Mouse (Mus musculus) hindbrain, postnatal 0 days (tissue): ENCODE measurements around the gene A730015C16Rik. TPM values are rescaled to one million over a fixed set of nuclear protein-coding genes. Genes with fewer than 3 reads are reported as not detected.
A peak's percentile ranks its signal among the peaks of the same experiment; 100 is the strongest.

Source experiments
- ATAC-seq: fragments of 200-750 bp; cut with Nextera tagmentation; 2 replicates; pipeline ENCODE4 v1.8.0; 2017; ENCODE audit warnings: mild to moderate bottlenecking, moderate TSS enrichment, moderate library complexity
- DNase-seq: peaks from one replicate; pipeline ENCODE4 v3.0.0-alpha.2; 2015; ENCODE audit warnings: low spot score
- H3K27ac ChIP-seq: fragments of 300-500 bp; sonication (generic); 2 replicates; pipeline ENCODE4 v1.5.1; 2014; ENCODE audit warnings: mild to moderate bottlenecking
- H3K27me3 ChIP-seq: fragments of 300-500 bp; sonication (generic); 2 replicates; pipeline ENCODE4 v1.6.1; 2014; ENCODE audit warnings: low read length, mixed read lengths; ENCODE audit not compliant: insufficient read depth
- H3K36me3 ChIP-seq: fragments of 300-500 bp; sonication (generic); 2 replicates; pipeline ENCODE4 v1.6.1; 2014; ENCODE audit warnings: low read length, mixed read lengths; ENCODE audit not compliant: insufficient read depth
- H3K4me1 ChIP-seq: fragments of 300-500 bp; sonication (generic); 2 replicates; pipeline ENCODE4 v1.6.1; 2014; ENCODE audit warnings: antibody characterized with exemption, low read length, mixed read lengths; ENCODE audit not compliant: insufficient read depth
- H3K4me2 ChIP-seq: fragments of 300-500 bp; sonication (generic); 2 replicates; pipeline ENCODE4 v1.6.1; 2014; ENCODE audit warnings: low read depth, mild to moderate bottlenecking, low read length, moderate library complexity, mixed read lengths
- H3K4me3 ChIP-seq: fragments of 300-500 bp; sonication (generic); 2 replicates; pipeline ENCODE4 v1.5.1; 2014; ENCODE audit warnings: low read length
- H3K9ac ChIP-seq: fragments of 300-500 bp; sonication (generic); replicated peaks from 2 replicates; pipeline ENCODE4 v1.6.1; 2014; ENCODE audit warnings: mild to moderate bottlenecking, low read length, moderate library complexity, mixed read lengths
- H3K9me3 ChIP-seq: fragments of 300-500 bp; sonication (generic); 2 replicates; pipeline ENCODE4 v1.6.1; 2016; ENCODE audit warnings: low read length, mixed read lengths
- CTCF ChIP-seq: IDR thresholded peaks from 2 replicates; pipeline ENCODE4 v1.5.1; 2016; ENCODE audit warnings: antibody characterized with exemption, control low read depth, low read depth
- WGBS: fragments of 180-500 bp; shearing (Covaris S2); extraction: QIAGEN DNeasy Blood & Tissue Kit; methylation state at CpG from one replicate; pipeline ENCODE4 v1.1.7; 2014; 5-methylcytosine and 5-hydroxymethylcytosine counted together
- polyA plus RNA-seq: library from polyadenylated mRNA; unstranded; fragments of >200 nt; fragmentation: Nextera tagmentation; extraction: Ambion mirVana; gene quantifications from 2 replicates; pipeline ENCODE4 v1.2.1, GENCODE M21; 2015
- total RNA-seq: library from RNA; depleted of rRNA; stranded (reverse); fragments of >200 nt; gene quantifications from 2 replicates; pipeline ENCODE4 v1.2.3, GENCODE M21; 2014; rRNA removed

The A730015C16Rik gene
- total and polyA plus RNA-seq, 2 experiments from 2014 or later: 1.4 to 1.6 TPM

- DNase-seq (no peak), ATAC-seq (no peak)
- no peaks in the 10 kb centered on the region for H3K36me3 ChIP-seq
- H3K9ac ChIP-seq: no peak overlapping the region
- H3K27me3 ChIP-seq: no peaks in the 10 kb centered on the region
- TF ChIP-seq CTCF: no peak
- no peaks in the 10 kb centered on the region for H3K9me3 ChIP-seq
- H3K4me3 ChIP-seq: no peak overlapping the region
- H3K4me2 ChIP-seq: no peak overlapping the region
- H3K27ac ChIP-seq: no peak overlapping the region
- H3K4me1 ChIP-seq: no peaks in the 10 kb centered on the region
- 82% methylated on average over 2 of the region's 2 CpGs for WGBS
Measured at GRCm38 (mm10) chr4:108803535-108803934, 44.9 kb downstream of the A730015C16Rik start.

GRCm38 (mm10) chr4:108798083-108798830, 50.2 kb downstream of the A730015C16Rik start:
- H3K4me2 ChIP-seq: no peak overlapping the region
- H3K27me3 ChIP-seq: no peaks in the 10 kb centered on the region
- no peaks in the 10 kb centered on the region for H3K4me1 ChIP-seq
- no peak overlapping the region for H3K4me3 ChIP-seq
- TF ChIP-seq CTCF: peak; percentile 71
- 56% methylated on average over 2 of the region's 2 CpGs for WGBS
- H3K36me3 ChIP-seq: no peaks in the 10 kb centered on the region
- ATAC-seq (no peak; the same call in 1 of the 2 replicates), DNase-seq (peak; percentile 78)
- H3K27ac ChIP-seq: no peak overlapping the region
- H3K9me3 ChIP-seq: no peaks in the 10 kb centered on the region
- no peak overlapping the region for H3K9ac ChIP-seq

Other genes starting within 250 kb of the A730015C16Rik start
- 39.4 and 40.8 TPM in 2 replicates for gene Cc2d1b, start 228.7 kb downstream of the A730015C16Rik start, total RNA-seq
- 18.7 and 19.9 TPM in 2 replicates for gene Cc2d1b, start 228.7 kb downstream of the A730015C16Rik start, polyA plus RNA-seq
- 0.47 TPM in 1 of 2 replicates, not detected in the other for gene 3110021N24Rik, start 129.0 kb downstream of the A730015C16Rik start, total RNA-seq
- gene 3110021N24Rik, start 129.0 kb downstream of the A730015C16Rik start, polyA plus RNA-seq: 2.4 and 2.7 TPM in 2 replicates
- gene Zfyve9, start 67.8 kb downstream of the A730015C16Rik start, total RNA-seq: 25.9 and 28.5 TPM in 2 replicates
- 9.2 and 10.0 TPM in 2 replicates for gene Zfyve9, start 67.8 kb downstream of the A730015C16Rik start, polyA plus RNA-seq
- gene Btf3l4, start 15.0 kb downstream of the A730015C16Rik start, total RNA-seq: 80.6 and 89.6 TPM in 2 replicates
- gene Btf3l4, start 15.0 kb downstream of the A730015C16Rik start, polyA plus RNA-seq: 149 and 152 TPM in 2 replicates
- 38.1 and 41.3 TPM in 2 replicates for gene Txndc12, start 14.0 kb downstream of the A730015C16Rik start, total RNA-seq
- gene Txndc12, start 14.0 kb downstream of the A730015C16Rik start, polyA plus RNA-seq: 68.2 and 73.3 TPM in 2 replicates
- 34.5 and 34.8 TPM in 2 replicates for gene Kti12, start 834 bp downstream of the A730015C16Rik start, total RNA-seq
- gene Kti12, start 834 bp downstream of the A730015C16Rik start, polyA plus RNA-seq: 29.4 and 29.7 TPM in 2 replicates
- gene Rab3b, start 30.4 kb upstream of the A730015C16Rik start, total RNA-seq: 76.3 and 99.1 TPM in 2 replicates
- 289 and 314 TPM in 2 replicates for gene Rab3b, start 30.4 kb upstream of the A730015C16Rik start, polyA plus RNA-seq
- gene Nrd1, start 152.0 kb upstream of the A730015C16Rik start, total RNA-seq: 36.8 and 36.9 TPM in 2 replicates
- gene Nrd1, start 152.0 kb upstream of the A730015C16Rik start, polyA plus RNA-seq: 51.2 and 52.3 TPM in 2 replicates